Mouse (Mus musculus) liver, embryonic 11.5 days (tissue): Measurements from ENCODE around the gene Ggn. TPM values are rescaled to one million over a fixed set of nuclear protein-coding genes. Genes with fewer than 3 reads are reported as not detected.

ENCODE experiments used
- ATAC-seq: fragments of 200-750 bp; cut with Nextera tagmentation; replicated peaks from 2 replicates; pipeline ENCODE4 v1.8.0; 2017; ENCODE audit warnings: moderate number of reproducible peaks, mild to moderate bottlenecking, moderate TSS enrichment, moderate library complexity; ENCODE audit not compliant: low FRiP score
- DNase-seq: peaks from one replicate; pipeline ENCODE4 v3.0.0-alpha.2; 2017; ENCODE audit warnings: low spot score
- H3K27ac ChIP-seq: fragments of 300-500 bp; sonication (generic); 2 replicates; pipeline ENCODE4 v1.5.1; 2014; ENCODE audit warnings: mild to moderate bottlenecking, low read depth, low read length, control low read depth
- H3K27me3 ChIP-seq: fragments of 300-500 bp; sonication (generic); replicated peaks from 2 replicates; pipeline ENCODE4 v1.6.1; 2014; ENCODE audit warnings: low read length, mixed read lengths; ENCODE audit not compliant: control insufficient read depth, insufficient read depth
- H3K36me3 ChIP-seq: fragments of 300-500 bp; sonication (generic); 2 replicates; pipeline ENCODE4 v1.6.1; 2014; ENCODE audit warnings: mild to moderate bottlenecking, low read length, moderate library complexity, mixed read lengths; ENCODE audit not compliant: control insufficient read depth, insufficient read depth
- H3K4me1 ChIP-seq: fragments of 300-500 bp; sonication (generic); replicated peaks from 2 replicates; pipeline ENCODE4 v1.6.1; 2014; ENCODE audit warnings: low read length, mixed read lengths; ENCODE audit not compliant: control insufficient read depth, insufficient read depth
- H3K4me2 ChIP-seq: fragments of 300-500 bp; sonication (generic); 2 replicates; pipeline ENCODE4 v1.6.1; 2014; ENCODE audit warnings: mild to moderate bottlenecking, control low read depth, moderate library complexity
- H3K4me3 ChIP-seq: fragments of 300-500 bp; sonication (generic); 2 replicates; pipeline ENCODE4 v1.5.1; 2014; ENCODE audit warnings: low read depth, low read length, control low read depth
- H3K9ac ChIP-seq: fragments of 300-500 bp; sonication (generic); 2 replicates; pipeline ENCODE4 v1.6.1; 2014; ENCODE audit warnings: low read depth, low read length, control low read depth
- H3K9me3 ChIP-seq: fragments of 300-500 bp; sonication (generic); 2 replicates; pipeline ENCODE4 v1.6.1; 2016; ENCODE audit warnings: low read length, inconsistent platforms, mixed read lengths; ENCODE audit not compliant: control insufficient read depth
- WGBS: fragments of 180-500 bp; shearing (Covaris S2); extraction: QIAGEN DNeasy Blood & Tissue Kit; methylation state at CpG from one replicate; pipeline ENCODE4 v1.1.7; 2014; 5-methylcytosine and 5-hydroxymethylcytosine counted together
- polyA plus RNA-seq: library from polyadenylated mRNA; unstranded; fragments of >200 nt; fragmentation: Nextera tagmentation; extraction: Ambion mirVana; gene quantifications from 2 replicates; pipeline ENCODE4 v1.2.1, GENCODE M21; 2014

Gene Ggn
- polyA plus RNA-seq, 1 experiment from 2014 or later = 0.37 TPM

DNA sequence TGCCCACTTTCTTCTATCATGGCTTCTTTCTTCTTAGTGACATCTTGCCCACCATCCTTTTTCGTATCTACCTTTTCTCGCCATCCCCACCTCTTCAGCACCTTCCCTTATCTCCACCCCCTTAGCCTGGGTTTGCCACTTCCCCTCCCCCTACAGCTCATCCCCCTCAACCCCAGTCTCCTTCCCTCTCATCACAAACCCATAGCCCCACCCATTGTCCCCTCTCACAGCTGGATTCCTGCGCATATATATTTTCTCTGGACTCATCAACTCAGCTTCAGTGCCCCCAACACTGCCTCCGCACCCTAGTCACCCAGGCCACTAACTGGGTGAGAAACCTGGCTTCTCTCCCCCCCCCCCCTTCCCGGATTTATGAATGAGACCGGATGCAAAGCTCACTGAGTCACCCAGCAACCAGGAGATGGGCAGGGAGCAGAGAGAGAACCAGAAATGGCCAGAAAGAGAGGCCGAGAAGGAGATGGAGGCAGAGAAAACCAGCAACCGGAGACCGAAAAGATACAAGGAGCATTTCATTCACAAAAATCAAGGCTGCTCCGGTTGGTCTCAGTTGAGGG, 1.8 kb upstream of the Ggn start:
- no peak for DNase-seq
- Histone ChIP-seq H3K4me1 (peaks cover 26% of the 10 kb centered on the region), H3K27ac (no peak overlapping the region)

DNA sequence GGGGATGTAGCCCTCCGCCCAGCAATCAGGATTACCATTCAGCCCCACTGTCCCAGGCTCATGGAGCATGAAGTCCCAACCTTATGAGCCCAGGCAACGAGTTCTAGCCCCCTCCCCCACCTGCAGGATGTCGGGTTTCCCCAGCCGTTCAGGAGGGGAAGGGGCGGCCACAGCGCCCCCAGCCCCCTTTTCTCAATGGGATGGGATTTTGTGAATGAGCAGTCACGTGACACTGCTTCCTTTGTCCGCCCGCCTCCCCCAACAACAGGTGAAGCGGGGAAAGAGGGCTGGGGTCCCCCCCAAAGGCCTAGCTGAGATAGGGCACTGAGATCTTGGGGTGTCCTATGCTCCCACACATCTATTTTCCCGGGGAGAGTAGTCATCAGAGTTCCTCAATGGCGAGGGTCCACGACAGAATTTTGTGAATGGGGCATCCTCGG, 1.2 kb upstream of the Ggn start:
- Histone ChIP-seq H3K4me1 (peaks cover 26% of the 10 kb centered on the region), H3K4me3 (peak overlapping the region; percentile 52), H3K9ac (no peak overlapping the region), H3K9me3 (no peaks in the 10 kb centered on the region), H3K36me3 (peaks cover 6% of the 10 kb centered on the region; the same call in 1 of the 2 replicates), H3K27ac (no peak overlapping the region), H3K27me3 (peaks cover 55% of the 10 kb centered on the region), H3K4me2 (peak overlapping the region; percentile 87)
- 1% methylated on average over 14 of the region's 14 CpGs for WGBS
- no peak for ATAC-seq
- DNase-seq = no peak

More for the DNA sequence above, 1.8 kb upstream of the Ggn start:
- 6% methylated on average over 10 of the region's 10 CpGs for WGBS
- H3K27me3 ChIP-seq = peaks cover 49% of the 10 kb centered on the region
- peak overlapping the region; percentile 87 for H3K4me2 ChIP-seq
- peak overlapping the region; percentile 52 for H3K4me3 ChIP-seq
- H3K9ac ChIP-seq = no peak overlapping the region
- no peaks in the 10 kb centered on the region for H3K9me3 ChIP-seq
- no peak for ATAC-seq
- H3K36me3 ChIP-seq = peaks cover 2% of the 10 kb centered on the region; the same call in 1 of the 2 replicates

DNA sequence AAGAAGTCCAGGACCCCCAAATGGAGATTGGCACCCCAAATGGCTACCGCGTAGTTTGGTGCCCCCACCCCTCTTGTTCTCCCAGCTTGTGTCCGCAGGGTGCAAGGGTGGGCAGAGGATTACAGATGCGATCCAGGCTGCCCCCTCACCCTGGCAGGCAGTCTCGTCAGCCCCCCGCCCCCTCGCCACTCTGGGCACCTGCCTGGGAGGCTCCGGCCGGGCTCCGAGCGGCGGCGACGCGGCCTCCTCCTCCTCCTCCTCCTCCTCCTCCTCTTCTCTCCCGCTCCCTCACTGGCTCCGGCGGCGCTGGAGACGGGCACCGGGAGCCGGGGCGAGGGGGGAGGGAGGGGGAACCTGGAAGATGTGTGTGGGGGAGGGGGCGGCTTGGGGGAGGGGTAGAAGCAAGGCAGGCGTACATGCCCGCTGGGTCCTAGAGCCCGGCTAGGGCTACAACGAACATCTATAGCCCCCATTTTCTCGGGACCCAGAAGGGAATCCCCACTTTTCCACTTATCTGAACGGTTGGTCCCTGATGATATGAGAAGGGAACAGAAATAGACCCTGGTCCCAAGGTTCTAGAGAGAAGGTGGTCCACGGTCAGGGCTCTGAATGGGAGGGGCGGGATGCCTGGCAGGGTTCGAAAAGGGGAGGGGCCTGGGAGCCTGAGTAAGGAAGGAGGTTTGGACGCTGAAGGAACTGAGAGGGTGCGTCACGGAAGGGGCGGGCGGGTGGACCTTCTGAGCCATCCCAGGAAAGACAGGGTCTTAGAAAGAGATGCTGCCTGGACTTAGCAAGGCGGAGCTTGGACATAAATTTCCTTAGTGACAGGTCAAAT, 562 bp upstream of the Ggn start:
- WGBS = 0% methylated on average over 30 of the region's 39 CpGs
- peak overlapping the region; percentile 87 for H3K4me2 ChIP-seq
- no peaks in the 10 kb centered on the region for H3K9me3 ChIP-seq
- peaks cover 26% of the 10 kb centered on the region for H3K4me1 ChIP-seq
- DNase-seq (peak; percentile 78), ATAC-seq (peak; percentile 58)
- H3K27me3 ChIP-seq = peaks cover 56% of the 10 kb centered on the region
- H3K9ac ChIP-seq = peak overlapping the region; percentile 56
- H3K4me3 ChIP-seq = peak overlapping the region; percentile 52
- no peak overlapping the region for H3K27ac ChIP-seq
- peaks cover 10% of the 10 kb centered on the region; the same call in 1 of the 2 replicates for H3K36me3 ChIP-seq

DNA sequence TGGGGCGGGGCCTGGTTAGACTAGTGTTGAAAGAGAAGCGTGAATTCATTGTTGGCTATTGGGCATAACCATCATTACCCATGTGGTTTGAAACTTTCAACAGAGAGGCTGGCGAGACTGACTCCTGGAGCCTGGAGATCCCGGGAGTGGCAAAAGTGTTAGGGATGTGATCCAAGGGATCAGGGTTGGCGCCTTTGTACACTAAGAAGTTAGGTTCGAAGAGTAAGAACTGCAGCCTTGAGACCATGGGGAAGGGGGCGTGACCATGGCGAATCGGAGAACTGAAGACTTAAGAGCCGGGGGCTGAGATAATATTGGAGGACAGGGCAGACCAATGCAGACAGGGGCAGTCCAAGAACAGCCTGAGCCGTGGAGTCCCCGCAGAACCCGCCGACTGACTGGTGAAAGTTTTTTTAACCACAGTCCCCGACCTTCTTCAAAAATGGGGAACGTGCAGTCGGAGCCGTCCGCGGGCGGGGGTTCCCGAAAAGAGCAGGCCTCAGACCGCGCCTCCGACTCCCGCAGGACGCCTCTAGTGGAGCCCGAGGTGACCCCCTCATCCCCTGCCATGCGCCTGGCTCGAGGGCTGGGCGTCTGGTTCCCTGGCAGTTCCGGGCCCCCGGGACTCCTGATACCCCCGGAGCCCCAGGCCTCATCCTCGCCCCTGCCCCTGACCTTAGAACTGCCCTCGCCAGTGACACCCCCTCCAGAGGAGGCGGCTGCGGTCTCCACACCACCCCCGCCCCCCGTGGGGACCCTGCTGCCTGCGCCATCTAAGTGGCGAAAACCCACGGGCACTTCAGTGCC, 948 bp downstream of the Ggn start:
- DNase-seq (no peak), ATAC-seq (peak; percentile 15; the same call in 1 of the 2 replicates)
- H3K9ac ChIP-seq = peak overlapping the region; percentile 56
- 2% methylated on average over 43 of the region's 43 CpGs for WGBS
- H3K9me3 ChIP-seq = no peaks in the 10 kb centered on the region
- H3K27me3 ChIP-seq = peaks cover 56% of the 10 kb centered on the region
- peak overlapping the region; percentile 52 for H3K4me3 ChIP-seq
- peak overlapping the region; percentile 87 for H3K4me2 ChIP-seq
- H3K4me1 ChIP-seq = peaks cover 26% of the 10 kb centered on the region
- H3K36me3 ChIP-seq = peaks cover 21% of the 10 kb centered on the region
- no peak overlapping the region for H3K27ac ChIP-seq

DNA sequence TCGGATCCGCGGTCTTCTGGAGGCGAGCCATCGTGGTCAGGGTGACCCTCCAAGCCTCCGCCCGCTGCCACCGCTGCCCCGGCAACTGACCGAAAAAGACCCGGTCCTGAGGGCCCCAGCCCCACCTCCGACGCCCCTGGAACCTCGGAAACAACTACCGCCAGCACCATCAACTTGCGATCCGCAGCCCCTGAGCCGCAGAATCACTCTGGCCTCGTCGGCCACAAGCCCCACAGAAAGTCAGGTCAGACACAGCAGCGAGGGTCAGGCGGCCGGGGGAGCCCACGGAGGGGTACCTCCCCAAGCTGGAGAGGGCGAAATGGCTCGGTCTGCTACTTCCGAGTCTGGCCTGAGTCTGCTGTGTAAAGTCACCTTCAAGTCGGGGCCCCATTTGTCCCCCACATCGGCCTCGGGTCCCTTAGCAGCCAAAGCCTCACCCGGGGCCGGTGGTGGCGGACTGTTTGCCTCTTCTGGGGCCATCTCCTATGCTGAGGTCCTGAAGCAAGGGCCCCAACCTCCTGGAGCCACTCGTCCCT, 1.6 kb downstream of the Ggn start:
- H3K27me3 ChIP-seq = peaks cover 56% of the 10 kb centered on the region
- no peaks in the 10 kb centered on the region for H3K9me3 ChIP-seq
- no peak for ATAC-seq
- H3K4me2 ChIP-seq = peak overlapping the region; percentile 87
- peak overlapping the region; percentile 52 for H3K4me3 ChIP-seq
- peaks cover 24% of the 10 kb centered on the region for H3K36me3 ChIP-seq
- DNase-seq = no peak
- H3K9ac ChIP-seq = peak overlapping the region; percentile 56
- no peak overlapping the region for H3K27ac ChIP-seq
- WGBS = 8% methylated on average over 34 of the region's 34 CpGs
- peaks cover 26% of the 10 kb centered on the region for H3K4me1 ChIP-seq

DNA sequence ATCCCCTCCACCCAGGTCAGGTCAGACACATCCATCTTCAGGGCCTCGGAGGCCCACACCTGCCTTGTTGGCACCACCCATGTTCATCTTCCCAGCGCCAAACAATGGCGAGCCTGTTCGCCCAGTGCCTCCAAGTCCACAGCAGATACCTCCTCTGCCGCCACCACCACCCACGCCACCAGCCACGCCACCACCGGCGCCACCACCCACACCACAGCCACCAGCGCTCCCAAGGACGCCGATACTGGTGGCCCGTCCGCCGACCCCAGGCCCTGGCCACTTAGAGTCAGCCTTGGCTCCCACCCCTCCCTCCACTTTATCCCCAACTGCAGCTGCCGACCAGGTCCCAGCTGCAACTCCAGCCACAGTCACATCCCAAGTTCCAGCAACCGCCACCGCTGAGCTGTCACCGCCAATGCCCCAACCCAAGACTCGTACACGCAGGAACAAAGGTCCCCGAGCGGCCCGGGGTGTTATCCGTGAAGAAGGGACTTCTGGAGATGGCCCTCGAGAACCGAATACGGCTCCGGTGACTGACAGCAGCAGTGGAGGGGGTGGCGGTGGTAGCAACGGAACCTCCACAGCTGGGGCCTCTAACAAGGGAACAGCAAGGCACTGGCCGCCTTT, 2.5 kb downstream of the Ggn start:
- Histone ChIP-seq H3K36me3 (peaks cover 24% of the 10 kb centered on the region), H3K27ac (no peak overlapping the region), H3K4me2 (peak overlapping the region; percentile 87), H3K9ac (no peak overlapping the region), H3K4me3 (no peak overlapping the region), H3K4me1 (peaks cover 26% of the 10 kb centered on the region), H3K27me3 (peaks cover 50% of the 10 kb centered on the region), H3K9me3 (no peaks in the 10 kb centered on the region)
- WGBS = 37% methylated on average over 32 of the region's 32 CpGs
- ATAC-seq (no peak), DNase-seq (peak; percentile 46)

DNA sequence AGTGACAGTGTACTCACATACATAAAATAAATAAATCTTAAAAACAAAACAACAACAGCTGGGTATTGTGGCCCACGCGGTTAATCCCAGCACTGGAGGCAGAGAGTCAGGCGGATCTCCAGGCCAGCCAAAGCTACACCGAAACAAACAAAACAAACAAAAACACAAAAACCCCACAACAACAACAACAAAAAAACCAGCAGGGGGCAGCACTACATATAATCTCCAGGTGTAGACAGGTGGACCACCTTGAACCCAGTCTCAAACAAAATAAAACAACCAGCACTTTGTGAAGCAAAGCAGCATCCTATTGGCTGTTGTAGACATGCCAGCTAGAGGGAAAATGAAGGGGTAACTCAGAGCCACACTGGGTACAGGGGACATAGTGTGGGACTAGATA, 8.1 kb downstream of the Ggn start:
- WGBS = 88% methylated on average over 4 of the region's 4 CpGs
- peak overlapping the region; percentile 95; the same call in 1 of the 2 replicates for H3K4me2 ChIP-seq
- peaks cover 11% of the 10 kb centered on the region for H3K4me1 ChIP-seq
- no peak overlapping the region for H3K4me3 ChIP-seq
- H3K27ac ChIP-seq = no peak overlapping the region
- DNase-seq = no peak
- no peak overlapping the region for H3K9ac ChIP-seq
- peaks cover 8% of the 10 kb centered on the region for H3K27me3 ChIP-seq
- ATAC-seq = no peak
- peaks cover 24% of the 10 kb centered on the region for H3K36me3 ChIP-seq
- no peaks in the 10 kb centered on the region for H3K9me3 ChIP-seq

DNA sequence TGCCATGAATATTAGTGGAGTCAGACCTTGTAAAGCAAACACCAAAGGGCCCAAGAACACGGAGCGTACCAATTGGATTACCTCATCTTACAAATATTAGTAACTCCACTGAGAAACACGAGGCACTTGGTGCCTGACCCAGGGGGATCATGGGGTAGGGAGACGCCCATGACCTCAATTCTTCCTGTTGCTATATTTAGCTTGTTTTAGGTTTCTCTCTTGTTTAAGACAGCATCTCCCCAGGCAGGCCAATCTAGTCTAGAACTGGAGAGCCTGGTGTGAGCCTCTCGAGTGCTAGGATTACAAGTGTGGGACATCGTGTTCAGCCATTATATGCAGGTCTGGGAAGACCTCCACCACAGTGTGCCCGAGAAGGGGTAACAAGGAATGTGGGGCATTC, 9.3 kb downstream of the Ggn start:
- H3K27ac ChIP-seq = peak overlapping the region; percentile 58; the same call in 1 of the 2 replicates
- H3K9ac ChIP-seq = peak overlapping the region; percentile 86
- H3K4me1 ChIP-seq = peaks cover 11% of the 10 kb centered on the region
- H3K27me3 ChIP-seq = no peaks in the 10 kb centered on the region
- DNase-seq (no peak), ATAC-seq (no peak)
- H3K36me3 ChIP-seq = peaks cover 17% of the 10 kb centered on the region
- 30% methylated on average over 7 of the region's 7 CpGs for WGBS
- peak overlapping the region; percentile 92 for H3K4me3 ChIP-seq
- H3K4me2 ChIP-seq = peak overlapping the region; percentile 95
- H3K9me3 ChIP-seq = no peaks in the 10 kb centered on the region
